Mouse (Mus musculus): ENCODE data around the gene Senp1.

Gene Senp1

DNA sequence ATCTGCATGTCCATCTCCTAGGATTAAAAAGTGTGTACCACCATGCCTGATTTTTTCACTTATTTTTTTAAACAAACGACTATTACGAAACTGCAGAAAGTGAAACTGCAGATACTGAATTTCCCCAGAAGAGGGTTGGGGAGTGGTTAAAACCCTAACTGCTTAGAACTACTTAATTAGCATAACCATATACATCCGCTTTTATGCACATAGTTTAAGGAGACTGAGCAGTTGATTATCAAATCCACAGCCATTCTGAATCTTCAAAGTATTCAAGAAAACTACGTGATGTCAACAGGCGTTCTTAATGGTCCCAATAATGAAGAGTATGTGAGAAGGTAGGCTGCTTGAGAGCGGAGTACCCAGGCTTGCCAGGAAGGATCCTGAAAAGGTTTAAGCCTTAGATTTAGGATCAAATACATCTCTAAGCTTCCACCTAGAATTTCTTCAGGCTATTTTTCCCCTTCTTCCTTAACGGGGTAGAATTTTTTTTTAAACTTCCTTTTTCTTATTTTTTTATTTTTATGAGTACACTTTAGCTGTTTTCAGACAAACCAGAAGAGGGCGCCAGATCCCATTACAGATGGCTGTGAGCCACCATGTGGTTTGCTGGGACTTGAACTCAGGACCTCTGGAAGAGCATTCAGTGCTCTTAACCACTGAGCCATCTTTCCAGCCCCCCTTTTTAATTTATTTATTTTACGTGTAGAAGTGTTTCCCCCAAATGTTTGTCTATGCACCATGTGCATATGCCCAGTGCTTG is 3.9 kb downstream of the Senp1 start:
- no peak for TF ChIP-seq GATA4 (IDR thresholded peaks at IDR 0.05; ENCODE audit: insufficient replicate concordance, low read length)

DNA sequence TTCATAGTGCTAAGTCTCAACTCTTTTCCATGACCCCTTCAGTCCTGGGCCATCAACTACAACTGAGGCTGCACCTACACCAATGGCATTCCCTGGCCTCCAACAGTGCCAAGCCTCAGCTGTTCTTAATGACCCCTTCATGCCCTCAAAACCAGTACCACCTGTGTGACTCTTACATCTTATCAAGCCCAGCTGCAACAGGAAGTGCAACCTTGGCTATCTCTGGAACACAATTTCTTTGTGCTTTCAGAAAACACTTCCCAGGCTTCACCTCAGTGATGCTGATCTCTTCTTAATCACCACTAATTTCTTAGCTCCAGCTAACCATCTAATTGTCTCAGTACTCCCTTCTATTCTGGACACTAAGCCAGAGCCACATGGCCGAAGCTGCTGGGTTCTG is 4.7 kb downstream of the Senp1 start:
- TF ChIP-seq GATA4 (IDR thresholded peaks at IDR 0.05; ENCODE audit: insufficient replicate concordance, low read length): no peak

- no peak for TF ChIP-seq GATA4 (IDR thresholded peaks at IDR 0.05; ENCODE audit: insufficient replicate concordance, low read length)
Measured at GRCm38 (mm10) chr15:98076901-98077300, 16.6 kb downstream of the Senp1 start.

DNA sequence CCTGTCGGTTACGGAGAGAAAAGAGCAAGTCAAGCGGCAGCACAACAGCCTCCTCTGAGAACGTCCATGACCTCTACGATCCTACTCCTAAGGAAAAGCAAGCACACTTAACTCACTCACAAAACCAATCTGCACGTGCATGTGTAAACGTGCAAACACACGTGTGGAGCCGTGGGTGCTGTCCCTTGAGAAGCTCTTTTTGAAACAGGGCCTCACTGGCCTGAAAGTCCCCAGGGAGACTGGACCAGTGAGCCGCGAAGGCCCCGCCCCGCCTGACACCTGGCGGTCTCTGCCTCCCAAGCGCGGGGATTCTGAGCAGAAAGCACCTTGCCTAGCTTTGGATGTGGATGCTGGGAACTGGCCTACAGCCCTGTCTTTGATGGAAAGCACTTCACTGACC is 18.5 kb downstream of the Senp1 start:
- no peak for TF ChIP-seq GATA4 (IDR thresholded peaks at IDR 0.05; ENCODE audit: insufficient replicate concordance, low read length)

DNA sequence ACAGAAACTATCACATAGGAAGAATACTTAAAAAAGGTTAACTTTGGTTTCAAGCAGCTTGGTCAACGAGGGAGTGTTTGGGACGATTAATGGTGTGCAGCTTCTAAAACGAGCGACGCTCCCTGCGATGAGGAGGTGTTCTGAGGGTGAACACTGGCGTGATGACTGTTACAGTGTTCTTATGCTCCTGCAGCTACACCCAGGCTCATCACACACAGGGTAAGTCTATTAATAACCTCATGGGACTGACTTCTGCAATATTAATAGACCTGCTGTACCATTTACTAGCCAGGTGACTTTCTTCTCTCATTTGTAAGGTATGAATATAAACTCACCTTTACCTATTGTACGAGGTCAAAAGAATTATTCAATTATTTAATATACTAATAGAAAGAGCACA is 19.0 kb downstream of the Senp1 start:
- TF ChIP-seq GATA4 (IDR thresholded peaks at IDR 0.05; ENCODE audit: insufficient replicate concordance, low read length): no peak

GRCm38 (mm10) chr15:98070376-98070775 is 23.2 kb downstream of the Senp1 start:
- TF ChIP-seq GATA4 (IDR thresholded peaks at IDR 0.05; ENCODE audit: insufficient replicate concordance, low read length): no peak

DNA sequence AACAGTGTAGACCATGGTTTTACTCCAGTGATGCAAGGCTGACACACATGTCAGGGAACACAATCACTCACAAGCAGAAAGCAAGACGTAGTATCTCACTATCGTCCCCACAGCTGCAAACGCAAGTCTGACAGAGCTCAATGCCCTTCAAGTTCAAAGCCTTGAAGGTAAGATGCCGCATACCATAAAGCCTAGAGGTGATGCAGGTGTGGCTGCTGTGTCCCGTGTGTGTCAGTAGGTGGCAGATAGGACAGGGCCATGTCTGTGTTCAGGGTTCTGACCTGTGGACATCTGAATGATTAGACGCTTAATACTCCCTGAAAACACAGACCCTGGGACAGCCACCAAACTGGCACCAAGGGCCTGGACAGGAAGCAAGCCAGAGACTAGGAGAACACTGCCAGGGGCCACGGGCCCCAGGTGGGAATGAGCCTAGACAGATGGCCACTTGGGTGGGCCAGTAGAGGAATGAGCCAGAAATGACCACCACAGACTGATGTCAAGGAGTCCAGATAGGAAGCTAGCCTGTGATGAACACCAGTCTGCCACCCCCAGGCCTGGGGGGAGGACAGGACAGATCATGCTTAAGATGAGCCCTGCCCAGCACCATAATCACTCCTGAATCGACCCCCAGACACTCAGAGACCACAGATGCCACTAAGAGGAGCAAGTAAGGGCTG is 23.8 kb downstream of the Senp1 start:
- TF ChIP-seq GATA4 (IDR thresholded peaks at IDR 0.05; ENCODE audit: insufficient replicate concordance, low read length): no peak

- TF ChIP-seq GATA4 (IDR thresholded peaks at IDR 0.05; ENCODE audit: insufficient replicate concordance, low read length): no peak
Measured at GRCm38 (mm10) chr15:98068506-98068905, 25.0 kb downstream of the Senp1 start.

GRCm38 (mm10) chr15:98067492-98067891 is 26.1 kb downstream of the Senp1 start:
- no peak for TF ChIP-seq GATA4 (IDR thresholded peaks at IDR 0.05; ENCODE audit: insufficient replicate concordance, low read length)

- no peak for TF ChIP-seq GATA4 (IDR thresholded peaks at IDR 0.05; ENCODE audit: insufficient replicate concordance, low read length)
Measured at GRCm38 (mm10) chr15:98066602-98067001, 26.9 kb downstream of the Senp1 start.

DNA sequence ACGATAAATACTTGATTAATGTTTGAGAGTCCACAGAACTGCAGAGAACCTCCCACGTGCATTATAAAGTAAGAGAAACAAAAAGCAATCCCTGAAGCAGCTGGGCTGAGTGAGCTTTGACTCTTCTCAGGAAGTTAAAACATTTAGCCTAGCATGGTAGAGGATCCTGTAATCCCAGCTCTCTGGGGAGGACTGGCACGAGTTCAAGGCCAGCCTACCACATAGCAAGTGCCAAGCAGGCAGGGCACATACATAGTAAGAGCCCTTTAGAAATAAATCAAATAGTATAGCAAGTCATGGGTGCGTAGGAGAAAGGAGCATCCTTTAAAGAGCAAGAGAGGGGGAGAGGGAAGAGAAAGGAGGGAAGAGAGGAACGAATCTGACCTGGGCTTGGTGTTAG is 27.7 kb downstream of the Senp1 start:
- TF ChIP-seq GATA4 (IDR thresholded peaks at IDR 0.05; ENCODE audit: insufficient replicate concordance, low read length): no peak

DNA sequence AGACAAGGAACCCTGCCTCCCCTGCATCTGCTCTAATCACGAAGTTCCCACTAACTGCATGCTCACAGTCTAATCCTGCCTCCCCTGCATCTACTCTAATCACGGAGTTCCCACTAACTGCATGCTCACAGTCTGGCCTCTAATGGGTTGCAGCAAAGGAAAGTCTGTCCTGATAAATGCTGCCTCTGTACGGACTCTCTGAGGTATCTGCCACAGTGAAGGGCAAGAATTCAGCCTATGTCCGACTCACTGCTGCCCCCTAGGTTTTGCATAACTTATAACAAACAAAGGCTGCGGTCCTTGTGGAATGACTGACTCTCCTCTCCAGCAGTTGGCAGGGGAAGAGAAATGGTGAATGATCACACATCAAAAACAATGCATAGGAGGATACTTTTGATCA is 38.3 kb downstream of the Senp1 start:
- TF ChIP-seq GATA4 (IDR thresholded peaks at IDR 0.05; ENCODE audit: insufficient replicate concordance, low read length): no peak

DNA sequence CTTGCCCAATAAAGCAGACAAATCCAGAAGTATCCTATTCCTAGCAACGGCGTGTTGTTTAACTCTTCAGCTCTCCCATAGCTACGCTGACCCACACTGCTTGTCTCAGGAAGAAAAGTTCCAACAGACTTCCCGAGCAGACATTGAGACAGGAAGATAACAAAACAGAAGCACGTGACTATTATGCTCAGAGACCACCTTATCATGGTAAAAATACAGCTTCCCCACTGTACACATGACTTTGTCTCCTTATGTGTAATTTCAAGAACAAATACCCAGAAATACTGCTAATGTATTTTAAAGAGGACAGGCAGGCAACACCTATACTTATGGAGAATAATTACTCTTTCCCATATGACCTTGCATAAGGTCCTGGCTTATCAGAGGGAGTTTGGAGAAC is 41.9 kb downstream of the Senp1 start:
- TF ChIP-seq GATA4 (IDR thresholded peaks at IDR 0.05; ENCODE audit: insufficient replicate concordance, low read length): no peak

- no peak for TF ChIP-seq GATA4 (IDR thresholded peaks at IDR 0.05; ENCODE audit: insufficient replicate concordance, low read length)
Measured at GRCm38 (mm10) chr15:98048918-98049700, 44.4 kb downstream of the Senp1 start.

DNA sequence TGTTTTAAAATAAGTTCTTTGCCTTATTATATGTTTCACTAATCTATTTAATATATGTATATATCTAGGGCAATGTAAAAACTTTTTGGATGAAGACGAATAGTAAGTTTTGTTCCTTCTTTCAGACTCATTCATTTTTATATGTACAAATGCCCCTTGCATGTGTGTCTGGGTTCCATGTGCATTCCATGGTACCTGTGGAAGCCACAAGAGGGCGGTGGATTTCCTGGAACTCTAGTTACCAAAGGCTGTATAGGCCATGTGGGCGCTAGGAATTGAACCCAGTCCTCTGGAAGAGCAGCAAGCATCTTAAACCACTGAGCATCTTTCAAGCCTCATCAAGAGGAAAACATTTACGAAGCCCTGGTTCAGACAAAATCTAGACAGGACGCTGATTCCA is 49.2 kb downstream of the Senp1 start:
- no peak for TF ChIP-seq GATA4 (IDR thresholded peaks at IDR 0.05; ENCODE audit: insufficient replicate concordance, low read length)

DNA sequence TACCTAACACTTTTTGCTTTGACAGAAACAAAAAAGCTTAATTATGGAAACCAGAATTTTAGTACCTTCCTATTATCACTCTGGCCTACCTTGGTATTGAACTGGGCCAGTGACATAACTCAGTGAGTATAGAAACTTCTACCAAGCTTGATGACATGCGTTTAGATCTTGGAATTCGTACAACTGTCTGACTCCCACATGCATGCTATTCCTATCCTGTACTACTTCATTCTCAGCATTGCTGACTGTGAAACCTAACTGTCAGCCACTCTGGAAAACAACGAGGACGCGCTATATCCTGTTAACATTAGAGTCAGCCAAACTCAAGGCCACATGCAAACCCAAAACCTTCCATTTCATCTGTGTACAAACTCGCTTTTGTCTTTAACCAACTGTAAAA is 49.6 kb downstream of the Senp1 start:
- TF ChIP-seq GATA4 (IDR thresholded peaks at IDR 0.05; ENCODE audit: insufficient replicate concordance, low read length): no peak
